Mouse (Mus musculus): Measurements from ENCODE around the gene Apopt1. TPM values are rescaled to one million over a fixed set of nuclear protein-coding genes. Genes with fewer than 3 reads are reported as not detected.
A peak's percentile ranks its signal among the peaks of the same experiment; 100 is the strongest.

Gene Apopt1
- polyA plus RNA-seq, 1 experiment from 2014 or later, result 41.8 TPM

GRCm38 (mm10) chr12:111668457-111668912 is 44.6 kb upstream of the Apopt1 start:
- WGBS, result 2% methylated on average over 8 of the region's 8 CpGs
- no peaks in the 10 kb centered on the region for H3K27me3 ChIP-seq (ENCODE audit: control insufficient read depth, insufficient read depth, low read length)
- H3K27ac ChIP-seq (replicated peaks), result peak overlapping the region; percentile 89
- H3K9ac ChIP-seq (ENCODE audit: low read length), result peak overlapping the region; percentile 45
- ATAC-seq (ENCODE audit: low FRiP score, low TSS enrichment), result peak; percentile 70
- H3K36me3 ChIP-seq (ENCODE audit: control insufficient read depth, insufficient read depth, low read length), result no peaks in the 10 kb centered on the region
- no peaks in the 10 kb centered on the region for H3K9me3 ChIP-seq (ENCODE audit: control insufficient read depth, low read length)
- peak overlapping the region; percentile 91 for H3K4me2 ChIP-seq (replicated peaks; ENCODE audit: low read depth)
- TF ChIP-seq EP300 (optimal IDR thresholded peaks at IDR 0.05) (peak; percentile 80), CTCF (IDR thresholded peaks at IDR 0.05; ENCODE audit: low read depth) (peak; percentile 98)
- no peak overlapping the region for H3K4me3 ChIP-seq (ENCODE audit: low read depth, low read length)
- H3K4me1 ChIP-seq (replicated peaks; ENCODE audit: control insufficient read depth, insufficient read depth), result 0 out of 2 replicates have a peak, but pooled peaks cover 5% of the 10 kb centered on the region
- DNase-seq (ENCODE audit: low spot score), result peak; percentile 95

GRCm38 (mm10) chr12:111669000-111669788 is 43.9 kb upstream of the Apopt1 start:
- TF ChIP-seq EP300 (optimal IDR thresholded peaks at IDR 0.05), result no peak
- TF ChIP-seq CTCF (IDR thresholded peaks at IDR 0.05; ENCODE audit: low read depth), result no peak
- no peaks in the 10 kb centered on the region for H3K27me3 ChIP-seq (ENCODE audit: control insufficient read depth, insufficient read depth, low read length)
- H3K36me3 ChIP-seq (ENCODE audit: control insufficient read depth, insufficient read depth, low read length), result no peaks in the 10 kb centered on the region
- WGBS, result 49% methylated on average over 23 of the region's 23 CpGs
- H3K9ac ChIP-seq (ENCODE audit: low read length), result peak overlapping the region; percentile 45; the same call in 1 of the 2 replicates
- H3K4me3 ChIP-seq (ENCODE audit: low read depth, low read length), result peak overlapping the region; percentile 66
- no peaks in the 10 kb centered on the region for H3K9me3 ChIP-seq (ENCODE audit: control insufficient read depth, low read length)
- DNase-seq (ENCODE audit: low spot score), result no peak
- H3K4me2 ChIP-seq (replicated peaks; ENCODE audit: low read depth), result peak overlapping the region; percentile 91
- H3K4me1 ChIP-seq (replicated peaks; ENCODE audit: control insufficient read depth, insufficient read depth), result 0 out of 2 replicates have a peak, but pooled peaks cover 5% of the 10 kb centered on the region
- ATAC-seq (ENCODE audit: low FRiP score, low TSS enrichment), result peak; percentile 18; the same call in 1 of the 2 replicates
- H3K27ac ChIP-seq (replicated peaks), result peak overlapping the region; percentile 89

DNA sequence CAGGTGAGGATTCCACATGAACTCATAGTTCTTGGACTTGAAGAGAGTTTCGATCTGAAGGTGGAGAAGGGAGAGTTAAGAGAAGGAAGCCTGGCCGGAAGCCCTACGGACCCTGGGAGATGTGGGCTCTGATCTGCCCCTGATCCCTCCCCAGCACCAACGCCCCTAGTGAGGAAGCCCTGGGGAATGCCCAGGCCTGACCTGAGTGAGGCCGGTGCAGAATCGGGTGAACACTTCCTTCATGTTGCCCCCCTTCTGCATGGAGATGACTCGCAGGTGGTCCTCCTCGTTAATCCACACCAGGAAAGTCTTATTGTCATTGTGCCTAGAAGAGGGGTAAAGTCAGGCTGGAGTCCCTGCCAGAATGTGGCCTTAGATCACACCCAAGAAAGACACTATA is 43.1 kb upstream of the Apopt1 start:
- Histone ChIP-seq H3K4me2 (replicated peaks; ENCODE audit: low read depth) (peak overlapping the region; percentile 91), H3K4me1 (replicated peaks; ENCODE audit: control insufficient read depth, insufficient read depth) (0 out of 2 replicates have a peak, but pooled peaks cover 5% of the 10 kb centered on the region), H3K27ac (replicated peaks) (peak overlapping the region; percentile 89), H3K9ac (ENCODE audit: low read length) (no peak overlapping the region), H3K4me3 (ENCODE audit: low read depth, low read length) (peak overlapping the region; percentile 66), H3K36me3 (ENCODE audit: control insufficient read depth, insufficient read depth, low read length) (no peaks in the 10 kb centered on the region), H3K27me3 (ENCODE audit: control insufficient read depth, insufficient read depth, low read length) (no peaks in the 10 kb centered on the region), H3K9me3 (ENCODE audit: control insufficient read depth, low read length) (no peaks in the 10 kb centered on the region)
- 56% methylated on average over 8 of the region's 8 CpGs for WGBS
- no peak for DNase-seq (ENCODE audit: low spot score)
- ATAC-seq (ENCODE audit: low FRiP score, low TSS enrichment), result no peak
- TF ChIP-seq CTCF (IDR thresholded peaks at IDR 0.05; ENCODE audit: low read depth), result no peak
- no peak for TF ChIP-seq EP300 (optimal IDR thresholded peaks at IDR 0.05)

GRCm38 (mm10) chr12:111670371-111670971 is 42.6 kb upstream of the Apopt1 start:
- Histone ChIP-seq H3K4me2 (replicated peaks; ENCODE audit: low read depth) (peak overlapping the region; percentile 91), H3K4me3 (ENCODE audit: low read depth, low read length) (peak overlapping the region; percentile 66), H3K27ac (replicated peaks) (peak overlapping the region; percentile 69), H3K9ac (ENCODE audit: low read length) (peak overlapping the region; percentile 76), H3K27me3 (ENCODE audit: control insufficient read depth, insufficient read depth, low read length) (no peaks in the 10 kb centered on the region), H3K9me3 (ENCODE audit: control insufficient read depth, low read length) (no peaks in the 10 kb centered on the region), H3K4me1 (replicated peaks; ENCODE audit: control insufficient read depth, insufficient read depth) (0 out of 2 replicates have a peak, but pooled peaks cover 5% of the 10 kb centered on the region), H3K36me3 (ENCODE audit: control insufficient read depth, insufficient read depth, low read length) (no peaks in the 10 kb centered on the region)
- ATAC-seq (ENCODE audit: low FRiP score, low TSS enrichment) (peak; percentile 16), DNase-seq (ENCODE audit: low spot score) (peak; percentile 45)
- TF ChIP-seq EP300 (optimal IDR thresholded peaks at IDR 0.05) (no peak), CTCF (IDR thresholded peaks at IDR 0.05; ENCODE audit: low read depth) (no peak)
- WGBS, result 20% methylated on average over 28 of the region's 29 CpGs

DNA sequence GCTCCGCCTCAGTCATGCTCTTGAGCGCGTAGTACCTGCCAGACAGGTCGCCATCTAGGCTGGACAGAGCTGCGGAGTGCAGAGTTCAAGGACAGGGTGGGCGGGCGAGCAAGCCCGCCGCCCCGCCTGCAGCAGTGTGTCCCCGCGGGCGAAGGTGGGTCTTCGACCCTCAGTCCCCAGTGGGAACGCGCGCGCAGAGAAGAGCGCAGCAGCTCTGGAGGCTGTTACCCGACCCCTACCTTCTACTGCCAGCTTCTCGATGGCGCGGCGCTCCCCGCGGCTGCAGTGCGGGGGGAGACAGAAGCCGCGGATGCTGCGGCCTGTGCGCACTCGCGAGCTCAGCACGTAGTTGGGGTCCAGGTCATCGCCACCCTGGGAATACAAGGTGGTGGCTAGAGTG is 42.1 kb upstream of the Apopt1 start:
- Histone ChIP-seq H3K27ac (replicated peaks) (peak overlapping the region; percentile 69), H3K4me2 (replicated peaks; ENCODE audit: low read depth) (peak overlapping the region; percentile 91), H3K9me3 (ENCODE audit: control insufficient read depth, low read length) (no peaks in the 10 kb centered on the region), H3K27me3 (ENCODE audit: control insufficient read depth, insufficient read depth, low read length) (no peaks in the 10 kb centered on the region), H3K9ac (ENCODE audit: low read length) (peak overlapping the region; percentile 76), H3K36me3 (ENCODE audit: control insufficient read depth, insufficient read depth, low read length) (no peaks in the 10 kb centered on the region), H3K4me1 (replicated peaks; ENCODE audit: control insufficient read depth, insufficient read depth) (0 out of 2 replicates have a peak, but pooled peaks cover 5% of the 10 kb centered on the region), H3K4me3 (ENCODE audit: low read depth, low read length) (peak overlapping the region; percentile 66)
- DNase-seq (ENCODE audit: low spot score) (no peak), ATAC-seq (ENCODE audit: low FRiP score, low TSS enrichment) (peak; percentile 10; the same call in 1 of the 2 replicates)
- 4% methylated on average over 35 of the region's 35 CpGs for whole genome bisulfite sequencing
- TF ChIP-seq CTCF (IDR thresholded peaks at IDR 0.05; ENCODE audit: low read depth) (no peak), EP300 (optimal IDR thresholded peaks at IDR 0.05) (no peak)

Measured in stomach, postnatal 0 days (tissue).